ENCODE assay signal across 10 mouse cellular contexts in the genomic region with DNA sequence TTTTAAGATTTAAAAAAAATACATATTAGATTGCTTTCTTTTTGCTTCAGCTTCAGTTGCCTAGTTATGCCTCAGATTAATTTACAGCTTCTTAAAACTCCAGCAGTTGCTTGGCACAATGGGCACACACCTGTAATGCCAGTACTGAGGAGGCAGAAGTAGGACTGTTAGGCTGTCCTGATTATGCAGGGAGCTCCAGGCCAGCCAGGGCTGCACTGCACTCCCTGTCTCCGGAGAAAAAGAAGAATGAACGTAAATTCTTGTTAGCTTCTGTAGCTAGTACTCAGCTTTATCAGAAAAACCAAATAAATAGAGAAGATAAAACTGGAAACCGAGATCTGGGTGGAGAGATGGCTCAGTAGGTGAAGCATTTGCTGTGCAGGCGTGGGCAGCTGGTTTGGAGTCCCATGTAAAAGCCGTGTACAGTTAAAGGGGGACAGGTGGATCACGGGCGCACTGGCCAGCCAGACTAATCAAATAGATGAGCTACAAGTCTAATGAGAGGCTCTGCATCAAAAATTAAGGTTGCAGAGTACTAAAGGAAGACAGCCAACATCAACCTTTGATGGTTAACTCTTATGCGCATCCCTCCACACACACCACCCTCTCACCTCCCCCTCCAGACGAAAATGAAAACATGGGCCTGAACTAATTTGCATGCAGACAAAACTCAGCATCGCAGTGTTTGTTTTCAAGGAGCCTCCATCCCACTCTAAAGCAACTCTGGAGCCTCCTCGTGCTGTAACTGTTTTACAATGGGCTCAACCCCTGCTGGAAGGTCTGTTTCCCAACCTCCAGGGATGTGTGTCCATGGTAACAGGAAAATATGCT. TPM values are rescaled to one million over a fixed set of nuclear protein-coding genes. Genes with fewer than 3 reads are reported as not detected.
DNase-seq lines count a peak whose midpoint lies in the region; ATAC-seq and TF ChIP-seq lines count a peak whose summit lies in the region.
"Had no signal": no experiment of that assay in that cellular context is flagged by ENCODE, and none has a peak within 500 bp of the region (broad histone marks: within the 10 kb centered on the region; RNA-seq: fewer than 3 reads in every experiment).

No protein-coding gene starts in this region.

- WGBS in kidney, postnatal 0 days, result 38% methylated on average over 11 of the region's 11 CpGs
- 17% methylated on average over 11 of the region's 11 CpGs for WGBS in forebrain, postnatal 0 days
- WGBS in midbrain, embryonic 14.5 days, result 6% methylated on average over 11 of the region's 11 CpGs

- no peak overlapping the region for H3K27ac ChIP-seq in kidney, postnatal 0 days
- no peak overlapping the region for H3K27ac ChIP-seq in forebrain, postnatal 0 days (ENCODE audit: low read depth, low read length)
- peak overlapping the region; percentile 75 for H3K27ac ChIP-seq in midbrain, embryonic 14.5 days (replicated peaks; ENCODE audit: low read depth, low read length)

- H3K27me3 ChIP-seq in kidney, postnatal 0 days (ENCODE audit: insufficient read depth, low read length), result no peaks in the 10 kb centered on the region
- H3K27me3 ChIP-seq in forebrain, postnatal 0 days (ENCODE audit: insufficient read depth, low read length), result no peaks in the 10 kb centered on the region
- no peaks in the 10 kb centered on the region for H3K27me3 ChIP-seq in midbrain, embryonic 14.5 days (ENCODE audit: control insufficient read depth, insufficient read depth, low read length)

- H3K4me3 ChIP-seq in kidney, postnatal 0 days (replicated peaks; ENCODE audit: low read depth, low read length), result no peak overlapping the region
- H3K4me3 ChIP-seq in forebrain, postnatal 0 days (ENCODE audit: low read depth, low read length), result no peak overlapping the region
- H3K4me3 ChIP-seq in midbrain, embryonic 14.5 days (replicated peaks; ENCODE audit: low read depth, low read length), result no peak overlapping the region
- H3K4me3 ChIP-seq: erythroblast, embryonic 14.5 days had no signal

- no peak overlapping the region for H3K4me2 ChIP-seq in kidney, postnatal 0 days (ENCODE audit: low read length)
- H3K4me2 ChIP-seq in forebrain, postnatal 0 days (ENCODE audit: low read depth), result no peak overlapping the region
- peak overlapping the region; percentile 18 for H3K4me2 ChIP-seq in midbrain, embryonic 14.5 days (ENCODE audit: low read length)

- ATAC-seq in kidney, postnatal 0 days (replicated peaks; ENCODE audit: low FRiP score, low read depth), result no peak
- ATAC-seq in forebrain, postnatal 0 days, result peak; percentile 79
- peak; percentile 87 for ATAC-seq in midbrain, embryonic 14.5 days (ENCODE audit: low FRiP score, low TSS enrichment)
- no peak for ATAC-seq in inflammation-experienced regulatory T-cells, adult 6 months

- H3K4me1 ChIP-seq in kidney, postnatal 0 days (replicated peaks; ENCODE audit: insufficient read depth, low read length), result no peaks in the 10 kb centered on the region
- H3K4me1 ChIP-seq in forebrain, postnatal 0 days (ENCODE audit: insufficient read depth), result peaks cover 7% of the 10 kb centered on the region
- peaks cover 8% of the 10 kb centered on the region; the same call in 1 of the 2 replicates for H3K4me1 ChIP-seq in midbrain, embryonic 14.5 days (ENCODE audit: control insufficient read depth, insufficient read depth, low read length)

- no peaks in the 10 kb centered on the region for H3K36me3 ChIP-seq in kidney, postnatal 0 days (ENCODE audit: insufficient read depth, low read length)
- no peaks in the 10 kb centered on the region for H3K36me3 ChIP-seq in forebrain, postnatal 0 days (ENCODE audit: insufficient read depth)
- H3K36me3 ChIP-seq in midbrain, embryonic 14.5 days (ENCODE audit: control insufficient read depth, insufficient read depth, low read length), result no peaks in the 10 kb centered on the region

- DNase-seq in kidney, postnatal 0 days (ENCODE audit: low spot score), result peak; percentile 73
- no peak for DNase-seq in kidney, adult 9 months
- peak; percentile 75 for DNase-seq in brain, adult 2 months (ENCODE audit: low read depth, low spot score)
- DNase-seq in forebrain, postnatal 0 days, result no peak
- peak; percentile 83 for DNase-seq in midbrain, embryonic 14.5 days
- no peak for DNase-seq in adrenal gland, postnatal 4 days (ENCODE audit: low spot score in 2 of 2)
- DNase-seq in adrenal gland, postnatal 25 days, result no peak

- H3K9ac ChIP-seq in kidney, postnatal 0 days (ENCODE audit: low read depth, low read length), result no peak overlapping the region
- no peak overlapping the region for H3K9ac ChIP-seq in forebrain, postnatal 0 days
- no peak overlapping the region for H3K9ac ChIP-seq in midbrain, embryonic 14.5 days (replicated peaks; ENCODE audit: low read length)

- 0 out of 2 replicates have a peak, but pooled peaks have one; percentile 4 for TF ChIP-seq CTCF in kidney, postnatal 0 days (IDR thresholded peaks at IDR 0.05; ENCODE audit: low read depth)
- no peak for TF ChIP-seq CTCF in forebrain, postnatal 0 days (IDR thresholded peaks at IDR 0.05; ENCODE audit: low read depth)

- no peaks in the 10 kb centered on the region for H3K9me3 ChIP-seq in kidney, postnatal 0 days (replicated peaks; ENCODE audit: low read length)
- no peaks in the 10 kb centered on the region for H3K9me3 ChIP-seq in forebrain, postnatal 0 days (ENCODE audit: low read length)
- H3K9me3 ChIP-seq in midbrain, embryonic 14.5 days (ENCODE audit: control insufficient read depth, low read length), result no peaks in the 10 kb centered on the region

RNA-seq across cellular contexts. Expression of a gene that starts 25.8 kb away (rescaled TPM):
- 15.6 and 19.4 TPM in 2 replicates for polyA plus RNA-seq in kidney, postnatal 0 days (2015; fragmentation: Nextera tagmentation; extraction: Ambion mirVana)
- total RNA-seq in forebrain, postnatal 0 days (2014; rRNA removed), result 66.6 and 80.6 TPM in 2 replicates
- 74.6 and 106 TPM in 2 replicates for polyA plus RNA-seq in forebrain, postnatal 0 days (2015; fragmentation: Nextera tagmentation; extraction: Ambion mirVana)
- polyA plus RNA-seq in midbrain, embryonic 14.5 days (2014; fragmentation: Nextera tagmentation; extraction: Ambion mirVana), result 91.3 and 108 TPM in 2 replicates
- total RNA-seq in adrenal gland, postnatal 4 days (2021), result 10 to 100 TPM; 88.4 to 89.4 TPM
- total RNA-seq in adrenal gland, postnatal 25 days (2021), result 22.7 and 27.4 TPM in 2 replicates
- 1 to 10 TPM in 1 of 3 experiments, under 1 TPM in 1, not detected in 1; 0.48 to 2.2 TPM for polyA plus RNA-seq in inflammation-experienced regulatory T-cells, adult 6 months (2017; shearing (Covaris generic))

RNA-seq across cellular contexts. Expression of a gene that starts 32.1 kb away (rescaled TPM):
- polyA plus RNA-seq in kidney, postnatal 0 days (2015; fragmentation: Nextera tagmentation; extraction: Ambion mirVana), result 0.15 and 0.34 TPM in 2 replicates
- 1.7 and 1.8 TPM in 2 replicates for total RNA-seq in forebrain, postnatal 0 days (2014; rRNA removed)
- 0.40 and 1.1 TPM in 2 replicates for polyA plus RNA-seq in forebrain, postnatal 0 days (2015; fragmentation: Nextera tagmentation; extraction: Ambion mirVana)
- polyA plus RNA-seq in midbrain, embryonic 14.5 days (2014; fragmentation: Nextera tagmentation; extraction: Ambion mirVana), result 1.5 and 1.7 TPM in 2 replicates
- 1 to 10 TPM; 5.4 to 6.4 TPM for total RNA-seq in adrenal gland, postnatal 4 days (2021)
- total RNA-seq in adrenal gland, postnatal 25 days (2021), result 3.8 and 6.1 TPM in 2 replicates
- not detected for polyA plus RNA-seq in inflammation-experienced regulatory T-cells, adult 6 months (2017; shearing (Covaris generic))

RNA-seq across cellular contexts. Expression of a gene that starts 32.2 kb away (rescaled TPM):
- 0.05 TPM in 1 of 2 replicates, not detected in the other for polyA plus RNA-seq in kidney, postnatal 0 days (2015; fragmentation: Nextera tagmentation; extraction: Ambion mirVana)
- 0.10 and 0.15 TPM in 2 replicates for total RNA-seq in forebrain, postnatal 0 days (2014; rRNA removed)
- polyA plus RNA-seq in forebrain, postnatal 0 days (2015; fragmentation: Nextera tagmentation; extraction: Ambion mirVana), result 0.16 and 0.19 TPM in 2 replicates
- polyA plus RNA-seq in midbrain, embryonic 14.5 days (2014; fragmentation: Nextera tagmentation; extraction: Ambion mirVana), result not detected in 2 replicates
- not detected for total RNA-seq in adrenal gland, postnatal 4 days (2021)
- not detected in 2 replicates for total RNA-seq in adrenal gland, postnatal 25 days (2021)
- polyA plus RNA-seq in inflammation-experienced regulatory T-cells, adult 6 months (2017; shearing (Covaris generic)), result not detected
- total RNA-seq: layer of hippocampus, postnatal 10 days had no signal
- polyA plus RNA-seq: erythroblast, embryonic 14.5 days had no signal

RNA-seq across cellular contexts. Expression of a gene that starts 51.2 kb away (rescaled TPM):
- 28.0 and 30.5 TPM in 2 replicates for polyA plus RNA-seq in kidney, postnatal 0 days (2015; fragmentation: Nextera tagmentation; extraction: Ambion mirVana)
- total RNA-seq in forebrain, postnatal 0 days (2014; rRNA removed), result 22.9 and 30.4 TPM in 2 replicates
- 16.2 and 22.7 TPM in 2 replicates for polyA plus RNA-seq in forebrain, postnatal 0 days (2015; fragmentation: Nextera tagmentation; extraction: Ambion mirVana)
- 25.2 and 26.4 TPM in 2 replicates for polyA plus RNA-seq in midbrain, embryonic 14.5 days (2014; fragmentation: Nextera tagmentation; extraction: Ambion mirVana)
- 10 to 100 TPM; 26.2 to 28.6 TPM for total RNA-seq in adrenal gland, postnatal 4 days (2021)
- 17.7 and 20.6 TPM in 2 replicates for total RNA-seq in adrenal gland, postnatal 25 days (2021)
- polyA plus RNA-seq in inflammation-experienced regulatory T-cells, adult 6 months (2017; shearing (Covaris generic)), result 1 to 10 TPM; 1.1 to 2.2 (median 1.8) TPM

Comparison
In these comparisons a context has a peak if more than half of its experiments do, and no peak if none do; other contexts are left out.
1. DNase-seq: peak in kidney, postnatal 0 days (single experiment), brain, adult 2 months (single experiment) and midbrain, embryonic 14.5 days (single experiment); none in kidney, adult 9 months (single experiment), forebrain, postnatal 0 days (single experiment), adrenal gland, postnatal 4 days (0 of 2) and adrenal gland, postnatal 25 days (single experiment).
2. ATAC-seq: peak in forebrain, postnatal 0 days (single experiment) and midbrain, embryonic 14.5 days (single experiment); none in kidney, postnatal 0 days (single experiment) and inflammation-experienced regulatory T-cells, adult 6 months (single experiment).